Comparison of ENCODE assay signal across 8 mouse cellular contexts in the genomic region with DNA sequence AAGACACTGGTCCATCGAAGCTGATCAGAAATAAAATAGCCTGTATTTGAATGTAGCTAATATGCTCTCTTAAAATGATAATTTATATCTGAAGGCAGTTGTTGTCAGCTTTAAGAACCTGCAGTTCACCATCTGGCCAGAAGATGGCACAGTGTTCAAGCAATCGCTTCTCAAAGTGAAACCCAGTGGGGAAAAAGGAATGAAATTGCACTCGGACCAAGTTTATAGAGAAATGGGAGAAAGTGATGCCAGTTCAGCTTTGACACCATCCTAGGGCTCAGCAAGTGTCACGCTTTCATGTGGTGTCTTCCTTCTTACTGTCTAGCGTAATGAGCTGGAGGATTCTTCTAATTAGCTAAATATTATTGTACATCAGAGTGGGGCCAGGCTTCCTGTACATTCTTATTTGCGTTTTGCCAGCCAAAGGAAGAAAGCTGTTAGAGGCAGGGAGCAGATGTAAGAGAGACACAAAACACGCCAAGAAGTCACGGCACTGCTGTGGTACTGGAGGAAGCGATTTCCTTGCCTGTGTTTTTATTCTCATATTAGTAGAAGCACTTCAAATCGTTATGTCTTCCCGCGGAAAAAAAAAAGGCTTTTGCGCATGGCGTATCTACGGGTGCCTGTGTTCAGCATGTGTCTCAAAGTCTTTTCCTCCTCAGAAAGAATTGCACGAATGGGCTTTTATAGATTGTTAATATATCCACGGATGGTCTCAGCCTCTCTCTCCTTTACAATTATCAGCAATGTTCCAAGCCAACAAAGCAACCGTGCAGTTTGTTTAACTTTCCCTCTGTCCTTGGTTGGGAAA.
DNase-seq lines count a peak whose midpoint lies in the region; ATAC-seq and TF ChIP-seq lines count a peak whose summit lies in the region.

No protein-coding gene starts in this region.

- 45% methylated on average over 18 of the region's 18 CpGs for WGBS in hindbrain, postnatal 0 days

- TF ChIP-seq CTCF in gastrocnemius, adult 2 months (IDR thresholded peaks at IDR 0.05) = peak; percentile 95
- peak; percentile 91 for TF ChIP-seq CTCF in hindbrain, postnatal 0 days (IDR thresholded peaks at IDR 0.05; ENCODE audit: low read depth)

- no peaks in the 10 kb centered on the region for H3K36me3 ChIP-seq in hindbrain, postnatal 0 days (ENCODE audit: insufficient read depth, low read length)

- H3K4me2 ChIP-seq in hindbrain, postnatal 0 days (ENCODE audit: low read depth, low read length) = peak overlapping the region; percentile 52

- no peak for ATAC-seq in hindbrain, postnatal 0 days

- H3K4me1 ChIP-seq in hindbrain, postnatal 0 days (ENCODE audit: insufficient read depth, low read length) = no peaks in the 10 kb centered on the region

- peak; percentile 31 for DNase-seq in WW6 (ENCODE audit: low read depth, low spot score)
- DNase-seq in cerebellum, postnatal 25 days = peak; percentile 71 to 85
- DNase-seq in gastrocnemius, adult 2 months = peak; percentile 78
- peak; percentile 90 for DNase-seq in hindbrain, postnatal 0 days (ENCODE audit: low spot score)
- DNase-seq in left cerebral cortex, adult 18-20 months (ENCODE audit: low spot score in 2 of 2) = peak; percentile 87 to 93
- DNase-seq in lung, postnatal 4 days = peak; percentile 37 to 86
- DNase-seq in retina, postnatal 1 day = peak; percentile 86
- DNase-seq in thymus, postnatal 4 days = peak; percentile 91

- peak overlapping the region; percentile 44; the same call in 1 of the 2 replicates for H3K27ac ChIP-seq in gastrocnemius, adult 2 months
- no peak overlapping the region for H3K27ac ChIP-seq in hindbrain, postnatal 0 days

- intact Hi-C loops in gastrocnemius, adult 2 months (cut with DNase I) = loop anchor here (1.0 to 10.0 kb wide), 3 partner anchors 169 to 1495 kb away; no protein-coding TSS in a partner anchor

- 0 out of 2 replicates have a peak overlapping the region, but pooled peaks have one; percentile 13 for H3K9ac ChIP-seq in hindbrain, postnatal 0 days (replicated peaks; ENCODE audit: low read length)

- H3K9me3 ChIP-seq in hindbrain, postnatal 0 days (ENCODE audit: low read length) = no peaks in the 10 kb centered on the region

- H3K27me3 ChIP-seq in hindbrain, postnatal 0 days (ENCODE audit: insufficient read depth, low read length) = no peaks in the 10 kb centered on the region

- peak overlapping the region; percentile 73 for H3K4me3 ChIP-seq in gastrocnemius, adult 2 months
- peak overlapping the region; percentile 23 for H3K4me3 ChIP-seq in hindbrain, postnatal 0 days (ENCODE audit: low read length)

Comparison
In these comparisons a context has a peak if more than half of its experiments do, and no peak if none do; other contexts are left out.
1. DNase-seq: peak in every context shown above with its lines; median percentile 91 in thymus, postnatal 4 days; 90 in hindbrain, postnatal 0 days; 90 in left cerebral cortex, adult 18-20 months; 86 in retina, postnatal 1 day; 78 in cerebellum, postnatal 25 days; 78 in gastrocnemius, adult 2 months; 62 in lung, postnatal 4 days; 31 in WW6.